Comparison of ENCODE assay signal across 8 mouse cellular contexts in the genomic region with DNA sequence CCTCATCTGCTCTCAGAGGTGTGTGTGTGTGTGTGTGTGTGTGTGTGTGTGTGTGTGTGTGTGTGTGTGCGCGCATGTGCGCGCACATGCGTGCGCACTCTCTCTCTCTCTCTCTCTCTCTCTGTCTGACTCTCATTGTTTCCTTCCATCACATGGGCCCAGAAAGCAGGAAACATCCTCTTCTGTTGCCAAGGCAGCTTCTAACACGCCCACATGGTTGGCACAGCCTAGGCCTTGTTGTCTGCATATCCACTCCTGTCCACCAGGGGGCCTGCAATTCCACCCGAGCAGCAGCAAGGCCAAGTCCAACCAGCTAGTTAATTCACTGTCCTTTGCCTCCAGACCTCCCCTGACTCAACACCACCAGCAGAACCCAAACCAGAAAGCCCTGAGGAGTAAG. TPM values are rescaled to one million over a fixed set of nuclear protein-coding genes. Genes with fewer than 3 reads are reported as not detected.
A peak's percentile ranks its signal among the peaks of the same experiment; 100 is the strongest.
DNase-seq lines count a peak whose midpoint lies in the region; ATAC-seq and TF ChIP-seq lines count a peak whose summit lies in the region.

No protein-coding gene starts in this region.

- DNase-seq in A20 (ENCODE audit: low read depth, low spot score), result peak; percentile 90
- peak; percentile 73 to 82 for DNase-seq in heart, adult 9 months (ENCODE audit: low spot score in 2 of 2)
- peak; percentile 90 to 96 for DNase-seq in spleen, postnatal 4 days (ENCODE audit: low spot score in 2 of 2)

- TF ChIP-seq POLR2A in bone marrow, adult 2 months (IDR thresholded peaks at IDR 0.05; ENCODE audit: borderline replicate concordance, control insufficient read depth, low read depth, low read length), result no peak
- no peak for TF ChIP-seq POLR2A in embryonic fibroblast, embryonic 13.5 days (IDR thresholded peaks at IDR 0.05; ENCODE audit: low read depth, low read length)

- peak; percentile 3; the same call in 1 of the 2 replicates for ATAC-seq in kidney, embryonic 14.5 days (ENCODE audit: low FRiP score, low TSS enrichment)
- no peak for ATAC-seq in limb, embryonic 15.5 days (ENCODE audit: insufficient number of reproducible peaks, low FRiP score, low TSS enrichment, low read depth)
- peak; percentile 77 for ATAC-seq in monocyte, adult 5-6 weeks (replicated peaks; ENCODE audit: insufficient number of reproducible peaks, low FRiP score, low TSS enrichment, poor library complexity, severe bottlenecking)

- no peak overlapping the region for H3K27ac ChIP-seq in bone marrow, adult 2 months (ENCODE audit: control insufficient read depth, insufficient read depth, low read depth, low read length, poor library complexity)
- no peak overlapping the region for H3K27ac ChIP-seq in embryonic fibroblast, embryonic 13.5 days (ENCODE audit: insufficient read depth, low read length)
- H3K27ac ChIP-seq in kidney, embryonic 14.5 days (ENCODE audit: low read depth, low read length), result no peak overlapping the region
- H3K27ac ChIP-seq in limb, embryonic 15.5 days, result no peak overlapping the region

- H3K9me3 ChIP-seq in kidney, embryonic 14.5 days (ENCODE audit: control insufficient read depth, low read length), result no peaks in the 10 kb centered on the region
- no peaks in the 10 kb centered on the region for H3K9me3 ChIP-seq in limb, embryonic 15.5 days

- H3K4me3 ChIP-seq in bone marrow, adult 2 months (replicated peaks; ENCODE audit: control insufficient read depth, low read depth, low read length), result peak overlapping the region; percentile 64
- no peak overlapping the region for H3K4me3 ChIP-seq in embryonic fibroblast, embryonic 13.5 days (ENCODE audit: insufficient read depth, low read length)
- peak overlapping the region; percentile 52; the same call in 1 of the 2 replicates for H3K4me3 ChIP-seq in kidney, embryonic 14.5 days (ENCODE audit: low read length)
- peak overlapping the region; percentile 86 for H3K4me3 ChIP-seq in limb, embryonic 15.5 days

- H3K4me1 ChIP-seq in bone marrow, adult 2 months (ENCODE audit: control insufficient read depth, insufficient read depth, low read length), result peaks cover 3% of the 10 kb centered on the region
- peaks cover 22% of the 10 kb centered on the region for H3K4me1 ChIP-seq in embryonic fibroblast, embryonic 13.5 days (ENCODE audit: control insufficient read depth, insufficient read depth, low read length)
- peaks cover 31% of the 10 kb centered on the region for H3K4me1 ChIP-seq in kidney, embryonic 14.5 days (ENCODE audit: control insufficient read depth, insufficient read depth, low read length)
- peaks cover 59% of the 10 kb centered on the region for H3K4me1 ChIP-seq in limb, embryonic 15.5 days

- no peak overlapping the region for H3K9ac ChIP-seq in kidney, embryonic 14.5 days (ENCODE audit: low read depth, low read length)
- H3K9ac ChIP-seq in limb, embryonic 15.5 days, result no peak overlapping the region

- peaks cover 32% of the 10 kb centered on the region for H3K36me3 ChIP-seq in kidney, embryonic 14.5 days (ENCODE audit: control insufficient read depth, insufficient read depth, low read length)
- H3K36me3 ChIP-seq in limb, embryonic 15.5 days, result peaks cover 34% of the 10 kb centered on the region

- WGBS in bone marrow, adult 2 months, result 1% methylated on average over 8 of the region's 8 CpGs
- WGBS in kidney, embryonic 14.5 days, result 50% methylated on average over 8 of the region's 8 CpGs
- 36% methylated on average over 8 of the region's 8 CpGs for WGBS in limb, embryonic 15.5 days

- no peaks in the 10 kb centered on the region for H3K27me3 ChIP-seq in kidney, embryonic 14.5 days (ENCODE audit: control insufficient read depth, insufficient read depth, low read length)
- no peaks in the 10 kb centered on the region for H3K27me3 ChIP-seq in limb, embryonic 15.5 days

- no peak overlapping the region; the same call in 1 of the 2 replicates for H3K4me2 ChIP-seq in kidney, embryonic 14.5 days (replicated peaks; ENCODE audit: low read depth, low read length)
- peak overlapping the region; percentile 93 for H3K4me2 ChIP-seq in limb, embryonic 15.5 days

- peak; percentile 98 for TF ChIP-seq CTCF in bone marrow, adult 2 months (IDR thresholded peaks at IDR 0.05; ENCODE audit: control insufficient read depth, insufficient read depth, low read length)
- TF ChIP-seq CTCF in embryonic fibroblast, embryonic 13.5 days (IDR thresholded peaks at IDR 0.05; ENCODE audit: borderline replicate concordance, insufficient read depth, low read length), result peak; percentile 84

RNA-seq across cellular contexts. Expression of a gene that starts 2.0 kb away (rescaled TPM):
- 46.2 and 59.0 TPM in 2 replicates for polyA plus RNA-seq in bone marrow, adult 2 months (2011; ENCODE audit: insufficient read depth, insufficient read length, low replicate concordance, missing spikeins)
- 9.5 and 19.0 TPM in 2 replicates for polyA plus RNA-seq in embryonic fibroblast, embryonic 13.5 days (2011; ENCODE audit: insufficient read length, low read depth, missing spikeins)
- polyA plus RNA-seq in kidney, embryonic 14.5 days (2014; fragmentation: Nextera tagmentation; extraction: Ambion mirVana), result 25.7 and 31.2 TPM in 2 replicates
- polyA plus RNA-seq in limb, embryonic 15.5 days (2015; fragmentation: Nextera tagmentation; extraction: Ambion mirVana), result 43.8 and 46.2 TPM in 2 replicates
- total RNA-seq in monocyte, adult 5-6 weeks (2017), result 1.3 to 2.0 TPM (median 1.4 TPM) in 3 replicates

RNA-seq across cellular contexts. Expression of a gene that starts 5.9 kb away (rescaled TPM):
- polyA plus RNA-seq in bone marrow, adult 2 months (2011; ENCODE audit: insufficient read depth, insufficient read length, low replicate concordance, missing spikeins), result 119 and 194 TPM in 2 replicates
- polyA plus RNA-seq in embryonic fibroblast, embryonic 13.5 days (2011; ENCODE audit: insufficient read length, low read depth, missing spikeins), result 41.4 and 48.0 TPM in 2 replicates
- 80.1 and 92.5 TPM in 2 replicates for polyA plus RNA-seq in kidney, embryonic 14.5 days (2014; fragmentation: Nextera tagmentation; extraction: Ambion mirVana)
- polyA plus RNA-seq in limb, embryonic 15.5 days (2015; fragmentation: Nextera tagmentation; extraction: Ambion mirVana), result 110 and 119 TPM in 2 replicates
- 23.6 to 34.8 TPM (median 29.4 TPM) in 3 replicates for total RNA-seq in monocyte, adult 5-6 weeks (2017)

RNA-seq across cellular contexts. Expression of a gene that starts 7.3 kb away (rescaled TPM):
- polyA plus RNA-seq in bone marrow, adult 2 months (2011; ENCODE audit: insufficient read depth, insufficient read length, low replicate concordance, missing spikeins), result 74.2 and 109 TPM in 2 replicates
- polyA plus RNA-seq in embryonic fibroblast, embryonic 13.5 days (2011; ENCODE audit: insufficient read length, low read depth, missing spikeins), result 267 and 295 TPM in 2 replicates
- polyA plus RNA-seq in kidney, embryonic 14.5 days (2014; fragmentation: Nextera tagmentation; extraction: Ambion mirVana), result 482 and 508 TPM in 2 replicates
- polyA plus RNA-seq in limb, embryonic 15.5 days (2015; fragmentation: Nextera tagmentation; extraction: Ambion mirVana), result 427 and 446 TPM in 2 replicates
- total RNA-seq in monocyte, adult 5-6 weeks (2017), result 47.7 to 91.3 TPM (median 68.5 TPM) in 3 replicates

RNA-seq across cellular contexts. Expression of a gene that starts 35.0 kb away (rescaled TPM):
- polyA plus RNA-seq in bone marrow, adult 2 months (2011; ENCODE audit: insufficient read depth, insufficient read length, low replicate concordance, missing spikeins), result 31.3 and 50.1 TPM in 2 replicates
- 66.9 and 70.7 TPM in 2 replicates for polyA plus RNA-seq in embryonic fibroblast, embryonic 13.5 days (2011; ENCODE audit: insufficient read length, low read depth, missing spikeins)
- polyA plus RNA-seq in kidney, embryonic 14.5 days (2014; fragmentation: Nextera tagmentation; extraction: Ambion mirVana), result 75.0 and 108 TPM in 2 replicates
- 104 and 109 TPM in 2 replicates for polyA plus RNA-seq in limb, embryonic 15.5 days (2015; fragmentation: Nextera tagmentation; extraction: Ambion mirVana)
- 85.3 to 97.5 TPM (median 91.3 TPM) in 3 replicates for total RNA-seq in monocyte, adult 5-6 weeks (2017)

RNA-seq across cellular contexts. Expression of a gene that starts 41.9 kb away (rescaled TPM):
- 20.6 and 51.6 TPM in 2 replicates for polyA plus RNA-seq in bone marrow, adult 2 months (2011; ENCODE audit: insufficient read depth, insufficient read length, low replicate concordance, missing spikeins)
- polyA plus RNA-seq in embryonic fibroblast, embryonic 13.5 days (2011; ENCODE audit: insufficient read length, low read depth, missing spikeins), result not detected in 2 replicates
- polyA plus RNA-seq in kidney, embryonic 14.5 days (2014; fragmentation: Nextera tagmentation; extraction: Ambion mirVana), result 0.86 and 0.92 TPM in 2 replicates
- 1.4 and 2.4 TPM in 2 replicates for polyA plus RNA-seq in limb, embryonic 15.5 days (2015; fragmentation: Nextera tagmentation; extraction: Ambion mirVana)
- total RNA-seq in monocyte, adult 5-6 weeks (2017), result 21.8 to 43.9 TPM (median 40.8 TPM) in 3 replicates
